Mouse (Mus musculus) retina, embryonic 14.5 days (tissue): ENCODE data around the gene Tmod4.

ENCODE experiments used
- DNase-seq: peaks from one replicate; pipeline ENCODE4 v3.0.0-alpha.2; 2015; ENCODE audit warnings: low spot score

Tmod4 gene

GRCm38 (mm10) chr3:95174011-95174592 is 49.8 kb downstream of the Tmod4 start:
- DNase-seq = peak; percentile 89

GRCm38 (mm10) chr3:95176500-95176899 is 52.2 kb downstream of the Tmod4 start:
- DNase-seq = no peak

- no peak for DNase-seq
Measured at GRCm38 (mm10) chr3:95177583-95177982, 53.3 kb downstream of the Tmod4 start.
